Mouse (Mus musculus) limb, embryonic 14.5 days (tissue): ENCODE results near the gene Ces2h. TPM values are rescaled to one million over a fixed set of nuclear protein-coding genes. Genes with fewer than 3 reads are reported as not detected.

Source experiments
- ATAC-seq: fragments of 200-750 bp; cut with Nextera tagmentation; 2 replicates; pipeline ENCODE4 v1.8.0; 2017; ENCODE audit warnings: low read depth, moderate number of reproducible peaks, moderate TSS enrichment; ENCODE audit not compliant: low FRiP score
- DNase-seq: peaks from one replicate; pipeline ENCODE4 v3.0.0-alpha.2; 2015; ENCODE audit warnings: low spot score
- H3K27ac ChIP-seq: fragments of 300-500 bp; sonication (generic); replicated peaks from 2 replicates; pipeline ENCODE4 v1.5.1; 2014; ENCODE audit warnings: low read depth, mild to moderate bottlenecking, low read length, moderate library complexity, mixed read lengths
- H3K27me3 ChIP-seq: fragments of 300-500 bp; sonication (generic); 2 replicates; pipeline ENCODE4 v1.6.1; 2014; ENCODE audit warnings: low read length, mixed read lengths; ENCODE audit not compliant: control insufficient read depth, insufficient read depth
- H3K36me3 ChIP-seq: fragments of 300-500 bp; sonication (generic); 2 replicates; pipeline ENCODE4 v1.6.1; 2014; ENCODE audit warnings: mild to moderate bottlenecking, low read length, moderate library complexity, mixed read lengths; ENCODE audit not compliant: control insufficient read depth, insufficient read depth
- H3K4me1 ChIP-seq: fragments of 300-500 bp; sonication (generic); 2 replicates; pipeline ENCODE4 v1.6.1; 2014; ENCODE audit warnings: antibody characterized with exemption, low read length, mixed read lengths; ENCODE audit not compliant: control insufficient read depth, insufficient read depth
- H3K4me2 ChIP-seq: fragments of 300-500 bp; sonication (generic); replicated peaks from 2 replicates; pipeline ENCODE4 v1.6.1; 2014; ENCODE audit warnings: low read depth, mild to moderate bottlenecking, low read length, moderate library complexity; ENCODE audit not compliant: severe bottlenecking
- H3K4me3 ChIP-seq: fragments of 300-500 bp; sonication (generic); replicated peaks from 2 replicates; pipeline ENCODE4 v1.5.1; 2014; ENCODE audit warnings: low read length
- H3K9ac ChIP-seq: fragments of 300-500 bp; sonication (generic); 2 replicates; pipeline ENCODE4 v1.6.1; 2014; ENCODE audit warnings: mild to moderate bottlenecking, low read depth, low read length, moderate library complexity; ENCODE audit not compliant: severe bottlenecking
- H3K9me3 ChIP-seq: fragments of 300-500 bp; sonication (generic); 2 replicates; pipeline ENCODE4 v1.6.1; 2016; ENCODE audit warnings: low read length; ENCODE audit not compliant: control insufficient read depth
- POLR2A ChIP-seq: fragments of 200-500 bp; IDR thresholded peaks from 2 replicates; pipeline ENCODE4 v1.8.0; 2012; ENCODE audit warnings: inconsistent platforms, mild to moderate bottlenecking, moderate library complexity, borderline replicate concordance; ENCODE audit not compliant: insufficient read depth, insufficient read length; ENCODE audit errors: extremely low read depth
- WGBS: fragments of 180-500 bp; shearing (Covaris S2); extraction: QIAGEN DNeasy Blood & Tissue Kit; methylation state at CpG from one replicate; pipeline ENCODE4 v1.1.7; 2014; 5-methylcytosine and 5-hydroxymethylcytosine counted together
- polyA plus RNA-seq, 2 experiments: library from polyadenylated mRNA; depleted of rRNA in 1 of 2; stranded (reverse) in 1 of 2; unstranded in 1 of 2; fragments of >200 nt; fragmentation: Nextera tagmentation in 1 of 2; extraction: Ambion mirVana in 1 of 2; gene quantifications; 2 replicates each; pipeline versions ENCODE4 v1.2.1 to v1.2.3; 2012 to 2014

Ces2h gene
- not detected in 2 replicates for polyA plus RNA-seq (2012; rRNA removed)
- not detected in 2 replicates for polyA plus RNA-seq (2014; fragmentation: Nextera tagmentation; extraction: Ambion mirVana)

DNA sequence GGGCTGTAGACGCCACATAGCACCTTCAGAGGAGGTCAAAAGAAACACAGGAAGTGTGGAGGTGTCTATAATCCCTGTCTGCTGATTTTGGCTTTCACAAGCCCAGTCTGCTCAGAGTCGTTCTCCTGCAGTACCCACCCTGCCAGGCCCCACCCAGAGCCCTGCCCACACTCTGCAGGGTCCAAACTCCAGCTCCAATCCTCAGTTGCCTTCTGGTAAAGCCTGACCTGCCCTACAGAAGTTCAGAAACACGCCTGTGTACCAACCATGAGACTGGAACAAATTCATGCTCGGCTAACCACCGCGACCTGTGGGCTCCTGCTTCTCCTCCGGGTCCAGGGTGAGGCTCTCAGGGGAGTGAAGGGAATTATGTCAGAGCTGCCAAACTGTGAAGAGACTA lies at the start of gene Ces2h:
Ces2h (plus strand) TSS at position 268 of the 400 bp plus-strand sequence.
- ATAC-seq, result no peak
- WGBS, result 84% methylated on average over 7 of the region's 7 CpGs

DNA sequence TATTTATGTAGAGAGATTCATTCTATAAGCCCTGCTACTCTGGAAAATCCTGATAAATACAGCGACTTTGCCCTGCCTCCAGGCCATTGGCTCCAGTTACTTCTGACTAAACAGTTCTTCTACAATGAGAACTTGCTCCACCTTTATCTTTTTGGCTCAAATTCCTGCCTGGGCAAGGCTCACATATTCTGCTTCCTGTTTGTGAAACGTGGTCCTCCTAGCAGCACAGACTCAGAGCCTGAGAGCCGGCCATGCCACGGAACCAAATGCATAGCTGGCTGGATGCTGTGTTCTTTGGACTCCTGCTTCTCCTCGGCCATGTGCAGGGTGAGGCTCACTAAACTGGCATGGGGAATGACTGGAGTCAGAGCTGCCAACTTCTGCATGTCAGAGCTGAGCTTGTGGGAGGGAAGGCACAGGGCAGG lies 39.1 kb upstream of the Ces2h start, which contains the start of gene Ces2g:
Ces2g (plus strand) TSS at position 182 of the 425 bp plus-strand sequence.
- 74% methylated on average over 5 of the region's 5 CpGs for WGBS
- Histone ChIP-seq H3K9ac (no peak within 1 kb of the TSS), H3K9me3 (no peaks in the 10 kb centered on the region), H3K4me2 (no peak within 1 kb of the TSS), H3K4me1 (no peaks in the 10 kb centered on the region), H3K36me3 (no peaks in the 10 kb centered on the region), H3K4me3 (no peak within 1 kb of the TSS), H3K27ac (no peak within 1 kb of the TSS), H3K27me3 (no peaks in the 10 kb centered on the region)
- no peak for ATAC-seq
- TF ChIP-seq POLR2A, result no peak
- DNase-seq, result peak; percentile 13

More for the DNA sequence above, at the start of gene Ces2h:
- Histone ChIP-seq H3K9ac (no peak within 1 kb of the TSS), H3K27ac (no peak within 1 kb of the TSS), H3K4me1 (no peaks in the 10 kb centered on the region), H3K9me3 (no peaks in the 10 kb centered on the region), H3K27me3 (no peaks in the 10 kb centered on the region), H3K36me3 (no peaks in the 10 kb centered on the region), H3K4me3 (no peak within 1 kb of the TSS), H3K4me2 (no peak within 1 kb of the TSS)
- no peak for TF ChIP-seq POLR2A
- no peak for DNase-seq

DNA sequence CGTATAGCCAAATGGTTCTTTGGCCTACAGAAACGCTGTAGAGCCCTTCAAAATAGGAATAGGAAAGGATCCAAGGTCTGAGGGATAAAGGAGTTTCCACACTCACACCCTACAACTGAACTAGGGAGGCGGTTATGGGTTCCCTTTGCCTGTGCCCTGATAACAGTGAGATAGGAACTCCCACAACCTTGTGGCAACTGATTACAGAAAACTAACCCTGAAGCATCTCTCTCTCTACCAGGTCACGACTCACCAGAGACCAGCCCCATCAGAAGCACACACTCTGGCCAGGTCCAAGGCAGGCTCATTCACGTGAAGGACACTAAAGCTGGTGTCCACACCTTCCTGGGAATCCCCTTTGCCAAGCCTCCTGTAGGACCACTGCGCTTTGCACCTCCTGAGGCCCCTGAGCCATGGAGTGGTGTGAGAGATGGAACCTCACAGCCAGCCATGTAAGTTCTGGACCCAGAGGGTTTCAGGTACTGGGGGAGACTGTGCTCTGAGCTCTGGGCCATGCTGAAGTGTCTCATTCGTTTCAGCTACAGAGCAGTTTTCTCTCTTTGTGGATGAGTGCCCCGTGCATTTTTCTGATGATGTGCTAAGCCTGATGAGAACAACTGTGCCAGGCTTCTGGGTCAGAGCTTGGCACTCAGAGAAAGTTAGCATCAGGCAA lies 38.3 kb upstream of the Ces2h start:
- no peaks in the 10 kb centered on the region for H3K4me1 ChIP-seq
- WGBS, result 77% methylated on average over 8 of the region's 8 CpGs
- no peak overlapping the region for H3K9ac ChIP-seq
- H3K27ac ChIP-seq, result no peak overlapping the region
- ATAC-seq, result no peak
- DNase-seq, result no peak
- H3K27me3 ChIP-seq, result no peaks in the 10 kb centered on the region
- no peak overlapping the region for H3K4me3 ChIP-seq
- no peaks in the 10 kb centered on the region for H3K36me3 ChIP-seq
- TF ChIP-seq POLR2A, result no peak
- no peaks in the 10 kb centered on the region for H3K9me3 ChIP-seq
- no peak overlapping the region for H3K4me2 ChIP-seq

DNA sequence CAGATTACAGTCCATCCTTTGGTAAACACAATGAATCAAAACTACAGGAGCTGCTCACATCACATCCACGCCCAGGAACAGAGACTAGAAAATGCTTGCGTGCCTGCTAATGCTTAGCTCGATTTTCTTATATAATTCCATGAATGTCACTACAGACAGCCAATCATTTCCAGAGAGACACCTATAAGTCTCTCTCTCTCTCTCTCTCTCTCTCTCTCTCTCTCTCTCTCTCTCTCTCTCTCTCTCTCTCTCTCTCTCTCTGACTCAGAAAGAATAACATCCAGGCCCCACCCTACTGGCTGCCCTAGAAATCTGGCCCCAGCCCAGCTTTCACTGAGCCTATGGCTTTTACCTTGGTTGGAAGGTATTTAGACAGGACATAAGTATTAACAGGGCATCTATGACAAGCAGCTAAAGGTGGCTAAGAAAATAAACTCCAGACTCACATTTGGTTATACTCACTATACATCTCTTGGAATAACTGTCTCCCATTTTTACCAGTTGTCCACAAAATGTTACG lies 37.2 kb upstream of the Ces2h start:
- DNase-seq (no peak), ATAC-seq (no peak)
- TF ChIP-seq POLR2A, result no peak
- H3K4me1 ChIP-seq, result no peaks in the 10 kb centered on the region
- no peaks in the 10 kb centered on the region for H3K9me3 ChIP-seq
- H3K36me3 ChIP-seq, result no peaks in the 10 kb centered on the region
- H3K4me2 ChIP-seq, result no peak overlapping the region
- whole genome bisulfite sequencing, result 86% methylated on average over 4 of the region's 4 CpGs
- H3K27ac ChIP-seq, result no peak overlapping the region
- no peak overlapping the region for H3K4me3 ChIP-seq
- H3K9ac ChIP-seq, result no peak overlapping the region
- no peaks in the 10 kb centered on the region for H3K27me3 ChIP-seq

DNA sequence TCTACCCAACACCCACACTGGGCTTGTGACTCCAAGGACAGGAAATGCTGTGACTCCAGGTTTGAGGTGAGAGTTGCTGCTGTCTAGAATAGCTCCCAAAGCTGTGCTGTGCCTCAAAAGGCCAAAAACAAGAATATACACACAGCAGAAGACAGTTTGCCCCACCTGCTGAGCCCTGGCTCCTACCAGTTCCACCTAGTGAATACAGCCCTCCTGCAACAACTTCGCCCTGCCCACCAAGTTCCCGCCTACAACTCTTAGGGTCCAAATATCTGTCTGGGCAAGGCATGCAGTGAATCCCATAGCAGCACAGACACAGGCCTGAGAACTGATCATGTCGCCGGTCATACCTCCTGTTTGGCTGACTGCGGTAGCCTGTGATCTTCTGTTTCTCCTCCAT lies 16.5 kb upstream of the Ces2h start:
- H3K27ac ChIP-seq, result no peak overlapping the region
- no peak overlapping the region for H3K4me2 ChIP-seq
- no peaks in the 10 kb centered on the region for H3K4me1 ChIP-seq
- no peak for TF ChIP-seq POLR2A
- H3K9me3 ChIP-seq, result no peaks in the 10 kb centered on the region
- no peak for ATAC-seq
- no peaks in the 10 kb centered on the region for H3K36me3 ChIP-seq
- WGBS, result 88% methylated on average over 5 of the region's 5 CpGs
- no peak overlapping the region for H3K4me3 ChIP-seq
- H3K9ac ChIP-seq, result no peak overlapping the region
- no peaks in the 10 kb centered on the region for H3K27me3 ChIP-seq
- DNase-seq, result no peak

DNA sequence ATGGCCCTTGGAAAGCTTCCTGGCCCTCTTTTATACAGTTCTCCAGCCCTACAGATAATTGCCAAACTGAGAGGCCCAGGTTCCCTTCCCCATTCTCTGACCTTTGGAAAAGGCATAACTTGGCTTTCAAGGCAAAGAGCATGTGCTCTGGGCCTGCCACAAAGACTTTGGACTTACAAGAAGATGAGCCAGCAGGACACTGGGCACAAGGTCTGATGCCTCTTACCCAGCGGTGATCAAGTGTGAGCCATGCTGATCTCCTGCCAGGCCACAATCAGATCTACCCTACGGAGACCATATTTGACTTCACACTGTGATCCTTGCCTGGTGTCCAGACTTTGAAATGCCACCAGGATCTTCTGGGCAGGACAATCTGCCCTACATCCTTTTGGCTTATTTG lies 15.7 kb upstream of the Ces2h start:
- Histone ChIP-seq H3K27ac (no peak overlapping the region), H3K9ac (no peak overlapping the region), H3K36me3 (no peaks in the 10 kb centered on the region), H3K4me3 (no peak overlapping the region), H3K27me3 (no peaks in the 10 kb centered on the region), H3K4me2 (no peak overlapping the region), H3K9me3 (no peaks in the 10 kb centered on the region), H3K4me1 (no peaks in the 10 kb centered on the region)
- ATAC-seq, result no peak
- no peak for DNase-seq
- 98% methylated on average over 2 of the region's 2 CpGs for WGBS
- TF ChIP-seq POLR2A, result no peak
